Mouse (Mus musculus) layer of hippocampus, postnatal 25 days (tissue): ENCODE results near the gene 1110059E24Rik. TPM values are rescaled to one million over a fixed set of nuclear protein-coding genes. Genes with fewer than 3 reads are reported as not detected.

Experiments used
- DNase-seq, 2 experiments: peaks; one replicate each; pipeline ENCODE4 v3.0.0; 2022; ENCODE audit warnings: mixed read lengths in 2 of 2, low spot score in 1 of 2; ENCODE audit errors: extremely low spot score in 1 of 2
- total RNA-seq, 2 experiments: library from RNA; stranded (reverse); gene quantifications; 2 replicates each; pipeline ENCODE4 v1.2.3; 2021

Gene 1110059E24Rik
- 10 to 100 TPM; 24.8 to 25.5 TPM for total RNA-seq

DNA sequence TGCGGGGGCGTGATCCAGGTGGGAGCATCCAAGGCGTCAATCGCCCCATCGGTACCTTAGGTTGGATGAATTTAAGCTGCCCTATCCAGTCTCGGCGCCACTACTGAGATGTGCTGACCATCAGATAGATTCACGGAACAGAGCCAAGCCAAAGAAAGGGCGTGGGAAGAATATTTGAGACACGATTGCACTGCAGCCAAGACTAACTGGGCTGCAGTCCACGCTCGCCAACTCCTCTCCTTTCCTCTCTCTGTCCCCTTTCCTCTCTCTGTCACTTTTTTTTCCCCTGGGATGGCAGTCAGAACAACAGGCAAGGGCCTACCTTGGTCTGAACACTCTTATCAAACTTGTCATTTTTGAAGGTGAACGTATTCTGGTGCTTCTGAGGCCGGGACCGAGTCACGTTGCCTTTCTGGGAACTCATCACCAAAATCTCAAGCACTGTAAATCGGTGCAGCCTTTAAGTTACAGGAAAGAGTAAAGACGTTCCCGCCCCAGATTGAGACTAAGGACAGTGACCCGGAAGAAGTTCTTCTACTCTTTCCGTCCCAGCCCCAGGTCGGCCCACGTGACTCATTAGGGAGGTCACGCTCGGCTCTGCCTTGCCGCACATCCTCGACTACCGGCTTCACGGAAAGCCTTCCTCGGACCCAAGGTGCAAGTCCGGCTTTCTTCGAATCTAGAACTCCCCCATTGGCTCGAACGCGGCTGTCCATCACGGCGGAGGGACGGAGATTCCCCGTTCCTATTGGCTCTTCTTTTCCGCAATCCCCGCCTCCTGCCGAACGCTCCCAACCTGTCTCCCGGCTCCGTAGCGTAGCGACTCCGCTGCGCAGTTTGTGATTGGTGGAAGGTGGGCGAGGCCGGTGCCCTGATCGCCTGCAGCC lies at the start of gene 1110059E24Rik:
1110059E24Rik (minus strand) TSS at position 692 of the 887 bp plus-strand sequence.
- peak; percentile 80 to 90 for DNase-seq

GRCm38 (mm10) chr19:21680986-21681385 lies 28.2 kb upstream of the 1110059E24Rik start:
- no peak for DNase-seq

DNA sequence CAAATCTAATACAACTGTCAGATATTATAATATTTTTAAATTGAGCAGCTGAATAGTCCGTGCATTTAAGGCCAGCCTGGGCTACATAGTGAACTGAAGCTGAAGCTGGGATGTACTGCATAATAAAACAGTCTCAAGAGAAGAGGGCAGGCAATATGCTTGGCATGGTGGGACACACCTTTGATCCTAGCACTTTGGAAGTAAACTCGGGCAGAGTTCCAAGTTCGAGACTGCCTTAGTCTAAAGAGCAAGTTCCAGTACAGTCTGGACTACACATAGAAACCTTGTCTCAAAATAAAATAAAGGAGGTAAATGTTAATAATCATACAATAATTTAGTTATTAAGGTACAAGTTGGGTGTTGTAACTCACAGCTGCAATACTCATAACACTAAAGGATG lies 27.3 kb upstream of the 1110059E24Rik start:
- no peak for DNase-seq

- no peak for DNase-seq
Observed at GRCm38 (mm10) chr19:21674354-21675096, 21.7 kb upstream of the 1110059E24Rik start.

DNA sequence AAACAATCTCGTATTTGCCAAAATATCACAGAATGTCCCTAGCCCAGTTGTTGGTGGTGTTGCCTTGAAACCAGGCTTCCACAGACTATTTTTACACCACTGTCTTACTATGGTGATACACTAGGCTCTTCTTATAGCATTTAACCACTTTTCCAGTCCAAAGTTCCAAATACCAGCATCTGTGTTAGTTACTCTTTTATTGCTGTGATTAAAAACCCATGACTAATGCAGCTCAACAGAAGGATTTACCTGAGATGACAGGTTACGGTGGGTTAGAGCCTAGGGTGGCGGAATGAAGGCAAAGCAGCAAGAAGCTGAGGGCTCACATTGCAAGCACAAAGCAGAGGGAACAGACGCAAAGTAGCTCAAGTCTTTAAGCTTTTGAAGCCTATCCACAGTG lies 16.9 kb upstream of the 1110059E24Rik start:
- no peak for DNase-seq

DNA sequence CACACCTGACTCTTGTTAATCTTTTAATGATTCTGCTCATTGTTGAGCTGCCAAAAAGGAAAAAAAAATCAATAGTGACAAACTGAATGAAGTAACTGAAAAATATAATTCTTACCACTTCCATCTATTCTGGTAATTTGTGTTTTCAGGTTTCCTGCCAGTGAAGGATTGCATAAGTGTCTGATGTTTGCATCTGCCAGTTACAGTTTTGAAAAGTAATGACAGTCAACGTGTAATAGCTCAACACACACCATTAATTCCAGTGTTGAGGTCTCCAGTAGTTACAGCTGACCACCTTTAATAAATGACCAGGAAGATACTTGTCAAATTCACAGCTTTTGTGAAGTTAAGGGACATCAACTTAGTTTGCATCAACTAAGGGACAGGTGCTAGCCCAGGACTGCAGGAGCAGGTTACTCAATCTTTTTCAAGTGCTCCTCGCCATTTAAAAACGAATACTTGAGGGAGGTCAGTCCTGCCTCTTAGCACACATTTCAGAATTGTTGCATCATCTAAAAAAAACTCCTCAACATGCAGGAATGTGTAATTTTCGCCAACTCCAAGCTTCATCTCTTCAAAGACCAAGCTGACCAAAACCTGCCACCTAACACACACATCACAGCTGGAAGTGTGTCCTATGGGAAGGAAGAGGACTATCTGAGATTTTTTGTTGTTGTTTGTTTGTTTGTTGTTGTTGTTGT lies 11.1 kb upstream of the 1110059E24Rik start:
- no peak for DNase-seq

- DNase-seq, result no peak
Observed at GRCm38 (mm10) chr19:21660734-21661133, 8.0 kb upstream of the 1110059E24Rik start.

DNA sequence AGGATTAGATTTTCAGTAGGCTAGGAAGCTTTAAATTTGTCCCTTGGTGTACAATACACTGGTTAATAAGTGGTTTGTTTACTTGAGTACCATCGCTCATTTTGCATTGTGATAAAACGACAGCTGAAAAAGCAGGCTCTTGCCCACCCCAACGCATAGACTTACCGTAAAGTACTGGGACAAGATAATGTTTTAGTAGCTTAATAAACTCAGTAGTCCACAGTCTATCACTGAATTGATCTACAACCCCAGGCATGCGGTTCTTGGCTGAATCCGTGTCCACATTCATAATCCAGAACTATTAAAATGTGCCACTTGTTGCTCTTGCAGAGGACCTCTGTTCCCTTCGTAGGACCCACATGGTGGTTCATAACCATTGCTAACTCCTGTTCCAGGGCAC lies 2.0 kb upstream of the 1110059E24Rik start:
- no peak for DNase-seq

GRCm38 (mm10) chr19:21653172-21653981 lies 601 bp upstream of the 1110059E24Rik start, which contains the start of gene Abhd17b:
Abhd17b (plus strand) TSS chr19:21653185.
- peak; percentile 24 to 41 for DNase-seq

DNA sequence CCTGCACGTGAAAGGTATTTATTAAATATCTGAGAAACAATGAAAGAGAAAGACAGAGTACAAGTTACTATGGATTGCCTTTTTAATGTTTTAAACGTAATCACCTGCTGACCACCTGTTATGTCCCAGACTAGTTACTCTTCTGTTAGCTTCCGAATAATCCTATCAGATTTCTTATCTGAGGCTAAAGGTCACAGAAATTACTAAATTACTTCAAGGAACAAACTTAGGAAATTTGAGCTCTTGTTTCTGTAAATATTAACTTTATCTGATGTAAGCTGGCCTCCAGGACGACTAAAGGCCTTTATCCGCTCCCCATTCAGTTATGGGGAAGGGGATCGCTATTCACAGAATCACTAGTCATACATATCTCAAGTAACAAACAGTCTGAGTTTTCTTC lies 1.1 kb downstream of the 1110059E24Rik start:
- no peak for DNase-seq

GRCm38 (mm10) chr19:21646142-21646541 lies 6.6 kb downstream of the 1110059E24Rik start:
- no peak for DNase-seq

- no peak for DNase-seq
Observed at GRCm38 (mm10) chr19:21645301-21645700, 7.5 kb downstream of the 1110059E24Rik start.

DNA sequence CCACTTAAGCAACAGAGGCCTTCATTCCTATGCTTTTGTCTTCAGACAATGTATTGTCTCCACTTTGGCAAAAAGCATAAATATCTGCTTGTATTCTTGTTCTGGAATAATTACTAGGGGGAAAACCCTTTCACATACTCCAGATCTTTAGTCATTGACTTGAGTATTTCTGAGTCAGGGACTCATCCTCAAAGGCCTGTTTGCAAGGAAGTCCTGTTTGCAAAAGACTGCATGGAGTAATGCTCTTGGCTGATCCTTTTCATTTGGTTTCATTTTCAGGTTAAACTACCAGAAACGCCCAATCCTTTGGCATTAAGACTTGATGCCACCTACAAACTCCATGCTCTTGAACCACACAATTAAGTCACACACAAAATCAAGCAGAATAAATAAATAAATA lies 8.8 kb downstream of the 1110059E24Rik start:
- DNase-seq, result no peak

- DNase-seq, result no peak
Observed at GRCm38 (mm10) chr19:21637672-21638071, 15.1 kb downstream of the 1110059E24Rik start.

- no peak for DNase-seq
Observed at GRCm38 (mm10) chr19:21636907-21637306, 15.9 kb downstream of the 1110059E24Rik start.

GRCm38 (mm10) chr19:21635406-21635805 lies 17.4 kb downstream of the 1110059E24Rik start:
- no peak for DNase-seq

DNA sequence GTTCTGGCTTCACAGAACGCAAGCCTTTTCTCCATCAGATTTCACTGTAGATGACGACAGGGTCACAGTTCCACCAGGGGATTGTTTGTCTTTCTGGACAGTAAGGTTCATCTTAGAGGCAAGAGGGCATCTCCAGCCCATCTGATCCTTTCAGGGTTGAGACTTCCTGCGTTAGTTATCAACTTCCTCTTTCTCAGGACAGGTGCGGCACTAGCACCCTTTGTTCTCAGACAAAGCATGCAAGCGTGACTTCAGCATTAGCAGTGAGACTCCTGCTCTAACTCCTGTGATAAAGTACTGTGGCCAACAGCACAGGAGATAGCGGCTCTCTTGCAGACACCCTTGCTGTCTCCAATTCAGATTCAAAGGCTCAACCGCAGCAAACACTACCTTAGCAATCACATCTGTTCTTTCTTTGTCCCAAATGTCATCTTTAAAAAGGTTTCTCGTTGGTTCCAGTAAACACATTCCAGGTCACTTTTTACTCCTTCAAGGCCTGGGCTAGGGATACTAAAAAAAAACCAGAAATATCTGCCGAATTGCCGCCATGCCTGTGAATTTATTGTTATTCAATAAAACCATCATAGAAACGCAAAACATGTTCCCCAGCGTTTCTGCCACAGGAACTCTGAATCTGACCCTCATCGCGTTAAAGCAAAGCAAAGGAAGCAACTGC lies 22.0 kb downstream of the 1110059E24Rik start:
- no peak for DNase-seq

DNA sequence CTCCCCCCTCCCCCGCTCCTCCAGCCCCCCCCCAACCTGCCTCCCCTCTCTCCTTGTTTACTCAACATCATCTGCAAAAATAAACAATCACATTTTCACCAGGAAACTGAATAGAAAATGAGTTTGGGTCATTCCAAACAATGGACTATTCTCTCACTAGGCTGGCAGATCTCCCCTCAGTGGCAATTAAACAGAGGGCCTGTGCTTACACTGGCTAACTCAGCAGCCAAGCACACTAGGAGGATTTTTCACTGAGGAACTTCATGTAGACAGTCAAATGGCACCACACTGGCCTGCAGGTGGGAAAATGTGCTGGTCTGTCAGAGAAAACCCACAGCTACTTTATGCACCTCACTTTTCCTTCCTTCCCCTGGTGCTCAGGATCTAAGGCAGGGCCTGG lies 23.3 kb downstream of the 1110059E24Rik start:
- DNase-seq, result no peak

GRCm38 (mm10) chr19:21629030-21629429 lies 23.7 kb downstream of the 1110059E24Rik start:
- no peak for DNase-seq
